Mouse (Mus musculus): Measurements from ENCODE around the gene Swt1.

- TF ChIP-seq CTCF (IDR thresholded peaks at IDR 0.05; ENCODE audit: borderline replicate concordance, insufficient read depth, low read depth, low read length) (no peak), POLR2A (IDR thresholded peaks at IDR 0.05; ENCODE audit: borderline replicate concordance, insufficient read depth, low read length) (no peak)
These were observed 38.3 kb upstream of the Swt1 start for GRCm38 (mm10) chr1:151466571-151466970.

Measured in cerebellum, adult 2 months (tissue).